Mouse (Mus musculus) heart, embryonic 13.5 days (tissue): ENCODE data around the gene Twnk. TPM values are rescaled to one million over a fixed set of nuclear protein-coding genes. Genes with fewer than 3 reads are reported as not detected.

ENCODE experiments used
- ATAC-seq: fragments of 200-750 bp; cut with Nextera tagmentation; 2 replicates; pipeline ENCODE4 v1.8.0; 2017; ENCODE audit warnings: moderate TSS enrichment; ENCODE audit not compliant: insufficient number of reproducible peaks, low FRiP score, low TSS enrichment; ENCODE audit errors: extremely low read depth
- H3K27ac ChIP-seq: fragments of 300-500 bp; sonication (generic); replicated peaks from 2 replicates; pipeline ENCODE4 v1.5.1; 2015; ENCODE audit warnings: moderate library complexity, mild to moderate bottlenecking, inconsistent platforms
- H3K27me3 ChIP-seq: fragments of 300-500 bp; sonication (generic); replicated peaks from 2 replicates; pipeline ENCODE4 v1.6.1; 2015; ENCODE audit warnings: mild to moderate bottlenecking, inconsistent platforms
- H3K36me3 ChIP-seq: fragments of 300-500 bp; sonication (generic); 2 replicates; pipeline ENCODE4 v1.6.1; 2015; ENCODE audit warnings: mild to moderate bottlenecking, inconsistent platforms
- H3K4me1 ChIP-seq: fragments of 300-500 bp; sonication (generic); 2 replicates; pipeline ENCODE4 v1.6.1; 2015; ENCODE audit warnings: inconsistent platforms
- H3K4me2 ChIP-seq: fragments of 300-500 bp; sonication (generic); 2 replicates; pipeline ENCODE4 v1.6.1; 2015; ENCODE audit warnings: inconsistent platforms, mild to moderate bottlenecking, moderate library complexity
- H3K4me3 ChIP-seq: fragments of 300-500 bp; sonication (generic); 2 replicates; pipeline ENCODE4 v1.5.1; 2015; ENCODE audit warnings: moderate library complexity, mild to moderate bottlenecking, inconsistent platforms
- H3K9ac ChIP-seq: fragments of 300-500 bp; sonication (generic); 2 replicates; pipeline ENCODE4 v1.6.1; 2015; ENCODE audit warnings: inconsistent platforms, mild to moderate bottlenecking, moderate library complexity
- H3K9me3 ChIP-seq: fragments of 300-500 bp; sonication (generic); 2 replicates; pipeline ENCODE4 v1.6.1; 2016; ENCODE audit warnings: inconsistent platforms
- WGBS: fragments of 180-500 bp; shearing (Covaris S2); methylation state at CpG from one replicate; pipeline ENCODE4 v1.1.7; 2015; ENCODE audit warnings: mixed read lengths; 5-methylcytosine and 5-hydroxymethylcytosine counted together
- polyA plus RNA-seq: library from polyadenylated mRNA; unstranded; fragments of >200 nt; fragmentation: Nextera tagmentation; extraction: Ambion mirVana; gene quantifications from 2 replicates; pipeline ENCODE4 v1.2.1, GENCODE M21; 2015

Gene Twnk
- polyA plus RNA-seq, 1 experiment from 2014 or later, result 16.3 TPM

- Histone ChIP-seq H3K4me1 (peaks cover 16% of the 10 kb centered on the region), H3K4me3 (no peak overlapping the region), H3K36me3 (peaks cover 21% of the 10 kb centered on the region), H3K4me2 (no peak overlapping the region), H3K9ac (no peak overlapping the region), H3K27me3 (peaks cover 14% of the 10 kb centered on the region), H3K27ac (no peak overlapping the region), H3K9me3 (no peaks in the 10 kb centered on the region)
- no peak for ATAC-seq
- 63% methylated on average over 6 of the region's 6 CpGs for WGBS
Measured at GRCm38 (mm10) chr19:44987004-44987403, 18.5 kb upstream of the Twnk start.

GRCm38 (mm10) chr19:44987851-44988250 lies 17.6 kb upstream of the Twnk start:
- Histone ChIP-seq H3K4me1 (peaks cover 16% of the 10 kb centered on the region), H3K9ac (no peak overlapping the region), H3K36me3 (peaks cover 14% of the 10 kb centered on the region), H3K27ac (no peak overlapping the region), H3K4me3 (no peak overlapping the region), H3K4me2 (0 out of 2 replicates have a peak overlapping the region, but pooled peaks have one; percentile 100), H3K27me3 (peaks cover 14% of the 10 kb centered on the region), H3K9me3 (no peaks in the 10 kb centered on the region)
- WGBS, result 59% methylated on average over 6 of the region's 6 CpGs
- ATAC-seq, result no peak

- peaks cover 16% of the 10 kb centered on the region for H3K4me1 ChIP-seq
- WGBS, result 29% methylated on average over 9 of the region's 9 CpGs
- H3K4me3 ChIP-seq, result peak overlapping the region; percentile 72
- no peaks in the 10 kb centered on the region for H3K9me3 ChIP-seq
- ATAC-seq, result no peak
- peaks cover 14% of the 10 kb centered on the region for H3K27me3 ChIP-seq
- peaks cover 10% of the 10 kb centered on the region for H3K36me3 ChIP-seq
- peak overlapping the region; percentile 100 for H3K4me2 ChIP-seq
- peak overlapping the region; percentile 87 for H3K9ac ChIP-seq
- H3K27ac ChIP-seq, result no peak overlapping the region
Measured at GRCm38 (mm10) chr19:44988321-44988720, 17.1 kb upstream of the Twnk start.

GRCm38 (mm10) chr19:44988831-44989566 lies 16.5 kb upstream of the Twnk start, which contains the start of gene Sema4g:
Sema4g (plus strand) TSS chr19:44989101.
- under 1% methylated on average over 44 of the region's 58 CpGs for WGBS

GRCm38 (mm10) chr19:44989567-44990495 lies 15.6 kb upstream of the Twnk start:
- H3K27ac ChIP-seq, result no peak overlapping the region
- peaks cover 14% of the 10 kb centered on the region for H3K27me3 ChIP-seq
- peak overlapping the region; percentile 72 for H3K4me3 ChIP-seq
- peak overlapping the region; percentile 87 for H3K9ac ChIP-seq
- no peaks in the 10 kb centered on the region for H3K36me3 ChIP-seq
- H3K9me3 ChIP-seq, result no peaks in the 10 kb centered on the region
- peak overlapping the region; percentile 100 for H3K4me2 ChIP-seq
- WGBS, result 9% methylated on average over 22 of the region's 22 CpGs
- peaks cover 16% of the 10 kb centered on the region for H3K4me1 ChIP-seq
- ATAC-seq, result no peak

More at GRCm38 (mm10) chr19:44988831-44989566, 16.5 kb upstream of the Twnk start, which contains the start of gene Sema4g:
- H3K9me3 ChIP-seq, result no peaks in the 10 kb centered on the region
- H3K27me3 ChIP-seq, result peaks cover 14% of the 10 kb centered on the region
- peaks cover 4% of the 10 kb centered on the region; the same call in 1 of the 2 replicates for H3K36me3 ChIP-seq
- peak within 1 kb of the TSS; percentile 87 for H3K9ac ChIP-seq
- peak within 1 kb of the TSS; percentile 72 for H3K4me3 ChIP-seq
- ATAC-seq, result 0 out of 2 replicates have a peak, but pooled peaks have one; percentile 40
- H3K27ac ChIP-seq, result no peak within 1 kb of the TSS
- H3K4me1 ChIP-seq, result peaks cover 16% of the 10 kb centered on the region
- H3K4me2 ChIP-seq, result peak within 1 kb of the TSS; percentile 100

GRCm38 (mm10) chr19:44991031-44991430 lies 14.4 kb upstream of the Twnk start:
- Histone ChIP-seq H3K27ac (no peak overlapping the region), H3K4me1 (peaks cover 14% of the 10 kb centered on the region), H3K4me3 (no peak overlapping the region), H3K36me3 (no peaks in the 10 kb centered on the region), H3K4me2 (no peak overlapping the region), H3K27me3 (peaks cover 14% of the 10 kb centered on the region), H3K9me3 (no peaks in the 10 kb centered on the region), H3K9ac (no peak overlapping the region)
- no peak for ATAC-seq
- 86% methylated on average over 8 of the region's 8 CpGs for WGBS

GRCm38 (mm10) chr19:44992246-44992645 lies 13.2 kb upstream of the Twnk start:
- peaks cover 14% of the 10 kb centered on the region for H3K4me1 ChIP-seq
- ATAC-seq, result no peak
- H3K4me2 ChIP-seq, result no peak overlapping the region
- H3K4me3 ChIP-seq, result no peak overlapping the region
- no peak overlapping the region for H3K27ac ChIP-seq
- no peaks in the 10 kb centered on the region for H3K9me3 ChIP-seq
- no peaks in the 10 kb centered on the region for H3K36me3 ChIP-seq
- no peak overlapping the region for H3K9ac ChIP-seq
- peaks cover 14% of the 10 kb centered on the region for H3K27me3 ChIP-seq
- 33% methylated on average over 7 of the region's 7 CpGs for WGBS

GRCm38 (mm10) chr19:44992712-44993111 lies 12.8 kb upstream of the Twnk start:
- Histone ChIP-seq H3K36me3 (no peaks in the 10 kb centered on the region), H3K27me3 (peaks cover 9% of the 10 kb centered on the region), H3K9ac (no peak overlapping the region), H3K27ac (no peak overlapping the region), H3K4me2 (no peak overlapping the region), H3K4me3 (no peak overlapping the region), H3K4me1 (peaks cover 14% of the 10 kb centered on the region), H3K9me3 (no peaks in the 10 kb centered on the region)
- 44% methylated on average over 7 of the region's 7 CpGs for WGBS
- no peak for ATAC-seq

- Histone ChIP-seq H3K4me3 (no peak overlapping the region), H3K4me1 (no peaks in the 10 kb centered on the region), H3K27me3 (no peaks in the 10 kb centered on the region), H3K9me3 (no peaks in the 10 kb centered on the region), H3K9ac (no peak overlapping the region), H3K4me2 (no peak overlapping the region), H3K36me3 (peaks cover 21% of the 10 kb centered on the region), H3K27ac (no peak overlapping the region)
- 77% methylated on average over 11 of the region's 11 CpGs for WGBS
- no peak for ATAC-seq
Measured at GRCm38 (mm10) chr19:44997786-44998185, 7.7 kb upstream of the Twnk start.

GRCm38 (mm10) chr19:44999647-45000046 lies 5.8 kb upstream of the Twnk start:
- Histone ChIP-seq H3K4me2 (no peak overlapping the region), H3K9ac (no peak overlapping the region), H3K27ac (no peak overlapping the region), H3K4me3 (no peak overlapping the region), H3K36me3 (peaks cover 40% of the 10 kb centered on the region), H3K9me3 (no peaks in the 10 kb centered on the region), H3K4me1 (peaks cover 1% of the 10 kb centered on the region; the same call in 1 of the 2 replicates), H3K27me3 (no peaks in the 10 kb centered on the region)
- ATAC-seq, result no peak
- 80% methylated on average over 8 of the region's 8 CpGs for WGBS

- H3K4me3 ChIP-seq, result no peak overlapping the region
- H3K4me1 ChIP-seq, result peaks cover 18% of the 10 kb centered on the region
- H3K4me2 ChIP-seq, result no peak overlapping the region
- H3K36me3 ChIP-seq, result peaks cover 42% of the 10 kb centered on the region
- WGBS, result 54% methylated on average over 3 of the region's 3 CpGs
- ATAC-seq, result no peak
- H3K9ac ChIP-seq, result no peak overlapping the region
- no peaks in the 10 kb centered on the region for H3K9me3 ChIP-seq
- no peak overlapping the region for H3K27ac ChIP-seq
- no peaks in the 10 kb centered on the region for H3K27me3 ChIP-seq
Measured at GRCm38 (mm10) chr19:45002301-45002700, 3.2 kb upstream of the Twnk start.
